Mouse (Mus musculus) retina, embryonic 14.5 days (tissue): ENCODE data around the gene Gm3854.

Source experiments
- DNase-seq: peaks from one replicate; pipeline ENCODE4 v3.0.0-alpha.2; 2015; ENCODE audit warnings: low spot score

Gene Gm3854

DNA sequence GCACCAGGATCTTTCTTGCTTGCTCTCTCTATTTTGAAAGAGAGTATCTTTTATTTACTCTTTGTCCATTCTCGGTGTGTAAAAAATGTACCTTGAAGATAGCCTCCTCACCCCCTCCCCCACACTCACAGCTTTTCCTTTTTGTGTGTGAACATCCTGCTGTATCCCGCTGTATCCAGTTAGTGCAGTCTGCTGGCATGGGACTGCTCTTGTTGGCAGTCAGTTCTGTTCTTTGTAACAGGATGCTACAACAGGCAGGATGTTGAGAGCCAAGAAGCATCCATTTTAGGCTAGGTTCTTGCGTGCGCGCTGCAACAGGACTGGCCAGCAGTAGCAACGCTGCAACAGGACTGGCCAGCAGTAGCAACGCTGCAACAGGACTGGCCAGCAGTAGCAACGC lies 43.4 kb downstream of the Gm3854 start:
- no peak for DNase-seq

DNA sequence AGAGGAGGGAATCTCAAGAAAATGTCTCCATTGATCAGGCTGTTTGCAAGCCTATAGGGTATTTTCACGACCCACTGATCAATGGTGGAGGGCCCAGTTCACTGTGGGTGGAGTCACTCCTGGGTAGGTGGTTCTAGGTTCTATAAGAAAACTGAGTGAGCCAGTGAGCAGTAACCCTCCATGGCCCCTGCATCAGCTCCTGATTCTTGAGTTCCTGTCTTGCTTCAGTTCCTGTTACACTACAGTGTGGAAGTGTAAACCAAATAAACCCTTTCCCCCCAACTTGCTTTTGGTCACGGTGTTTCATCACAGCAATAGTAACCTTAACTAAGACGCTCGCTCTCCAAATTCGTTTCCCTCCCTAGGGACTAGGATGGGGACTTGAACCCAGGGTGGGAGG lies 45.4 kb downstream of the Gm3854 start:
- no peak for DNase-seq

DNA sequence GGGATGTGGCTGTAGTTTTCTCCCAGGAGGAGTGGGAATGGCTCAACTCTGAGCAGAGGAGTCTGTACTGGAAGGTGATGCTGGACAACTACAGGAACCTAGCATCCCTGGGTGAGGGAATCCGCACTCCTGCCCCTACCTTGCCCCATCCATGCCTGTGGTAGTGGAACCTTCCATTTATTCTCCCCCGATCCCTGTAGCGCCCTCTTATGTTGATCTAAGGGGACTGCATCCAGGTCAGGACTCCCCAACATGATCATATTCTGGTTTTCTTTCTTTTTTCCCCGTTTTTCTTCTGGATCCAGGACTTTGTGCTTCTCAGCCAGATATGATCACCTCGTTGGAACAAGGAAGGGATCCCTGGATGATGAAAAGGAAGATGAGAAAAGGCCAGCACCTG lies 45.9 kb downstream of the Gm3854 start:
- no peak for DNase-seq

DNA sequence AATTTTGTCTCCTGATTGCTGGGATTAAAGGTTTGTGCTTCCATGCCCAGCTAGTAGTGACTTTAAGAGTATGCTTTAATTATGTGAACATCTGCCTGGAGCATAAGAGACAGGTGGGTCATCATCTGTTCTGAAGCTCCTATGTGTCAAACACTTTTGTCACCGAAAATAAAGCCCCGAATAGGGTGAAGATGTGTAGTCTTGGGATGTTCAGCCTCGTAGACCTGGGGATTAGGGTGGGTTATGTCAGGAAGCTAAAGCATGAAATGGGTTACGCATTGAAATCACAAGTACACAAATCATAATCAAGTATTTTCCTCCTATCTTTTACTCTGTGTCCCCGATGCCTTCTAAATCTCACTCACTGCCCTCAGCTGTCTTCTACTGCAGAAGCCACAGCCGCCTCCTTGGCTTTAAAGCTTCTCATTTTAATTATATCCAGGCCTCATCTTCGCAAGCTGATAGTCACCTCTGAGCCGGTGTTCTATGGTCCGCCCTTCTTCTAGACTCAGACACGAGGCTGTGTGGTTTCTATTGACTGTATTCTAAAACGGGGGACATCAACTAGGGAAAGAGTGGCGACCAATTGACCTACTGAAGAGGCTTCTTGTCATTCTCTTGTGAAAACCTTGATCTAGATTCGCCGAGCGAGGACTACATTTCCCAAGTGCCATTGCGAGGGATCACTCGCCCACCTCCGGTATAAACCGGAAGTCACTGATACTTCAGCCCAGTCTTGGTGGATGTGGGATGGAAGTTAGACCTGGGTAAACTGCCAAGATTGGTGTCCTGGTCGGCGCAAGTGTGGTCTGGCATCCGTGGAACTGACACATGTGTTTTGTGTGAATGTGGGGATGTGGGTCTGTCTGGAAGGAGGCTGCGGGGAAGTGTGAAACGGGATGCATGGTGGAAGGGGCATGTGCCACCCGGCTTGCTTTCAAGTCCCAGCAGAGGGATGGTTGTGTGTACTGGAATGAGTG lies 54.7 kb downstream of the Gm3854 start, which contains the start of gene Smim17:
TSS of gene Smim17 (plus strand) at position 720 of the 980 bp plus-strand sequence.
- DNase-seq = peak; percentile 74
